Mouse (Mus musculus) lung, adult 18-20 months (tissue): Measurements from ENCODE around the gene Hus1.
A peak's percentile ranks its signal among the peaks of the same experiment; 100 is the strongest.

Experiments
- DNase-seq, 2 experiments: peaks; one replicate each; pipeline ENCODE4 v3.0.0; 2022; ENCODE audit warnings: mixed read lengths in 2 of 2

Hus1 gene

DNA sequence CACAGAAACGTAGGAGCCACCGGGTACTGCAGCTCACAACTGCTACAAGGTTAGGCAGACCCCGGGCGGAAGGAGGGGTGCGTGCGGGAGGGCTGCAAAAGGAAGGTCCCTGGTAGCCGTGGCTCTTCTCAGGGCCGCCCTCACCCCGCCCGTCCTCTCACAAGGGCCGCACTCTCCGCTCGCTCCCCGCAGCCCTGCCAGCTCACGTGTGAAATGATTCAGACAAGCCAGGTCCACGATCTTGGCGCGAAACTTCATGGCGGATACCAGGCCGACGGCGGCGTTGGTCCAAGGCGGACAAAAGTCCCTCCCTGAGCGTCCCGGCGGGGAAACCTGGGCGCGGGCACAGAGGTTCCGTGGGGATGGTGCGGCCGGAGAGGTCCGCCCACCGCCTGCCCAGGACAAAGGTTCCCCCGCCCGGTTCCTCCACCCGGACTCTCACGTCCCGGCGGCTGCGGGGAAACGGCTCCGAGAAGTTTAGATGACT, at the start of gene Hus1:
Gene Hus1 (minus strand): TSS at position 339 of the 487 bp plus-strand sequence.
- DNase-seq: peak; percentile 88 to 89

DNA sequence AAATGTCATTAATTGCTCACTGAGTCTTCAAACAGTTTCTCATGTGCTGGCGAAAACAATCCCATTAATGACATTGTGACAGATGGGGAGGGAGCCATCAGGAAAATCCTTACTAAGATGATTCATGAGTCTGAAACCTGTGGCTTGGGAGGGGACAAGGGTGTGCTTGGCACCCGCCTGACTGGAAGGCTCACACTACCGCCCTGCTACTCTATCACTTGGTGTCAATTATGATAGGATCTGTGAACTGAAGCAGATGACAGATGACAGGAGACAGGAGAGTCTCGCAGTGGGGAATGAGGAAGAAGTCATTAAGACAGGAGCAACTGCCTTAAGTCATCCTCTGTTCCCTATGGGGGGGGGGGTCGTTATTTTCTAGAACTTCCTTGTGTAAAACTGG, 49.5 kb upstream of the Hus1 start:
- DNase-seq: no peak

DNA sequence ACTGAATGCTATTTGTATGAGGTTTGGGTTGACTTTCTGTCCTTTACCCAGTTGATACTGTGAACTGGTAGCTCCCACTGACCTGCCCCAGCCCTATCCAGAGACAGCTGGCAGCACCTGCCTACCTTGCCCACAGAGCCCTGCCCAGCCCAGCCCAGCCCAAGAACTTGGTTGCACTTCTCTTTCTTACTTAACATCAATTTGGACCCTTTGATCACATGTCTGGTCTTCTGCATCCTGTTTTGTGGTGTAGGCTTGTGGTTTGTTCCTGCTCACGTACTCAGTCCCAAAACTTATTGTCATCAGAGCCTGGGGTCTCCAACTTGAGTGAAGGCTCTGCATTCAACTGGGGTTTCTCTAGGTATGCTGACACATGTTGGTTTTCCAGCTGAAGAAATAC, 49.0 kb upstream of the Hus1 start:
- no peak for DNase-seq

DNA sequence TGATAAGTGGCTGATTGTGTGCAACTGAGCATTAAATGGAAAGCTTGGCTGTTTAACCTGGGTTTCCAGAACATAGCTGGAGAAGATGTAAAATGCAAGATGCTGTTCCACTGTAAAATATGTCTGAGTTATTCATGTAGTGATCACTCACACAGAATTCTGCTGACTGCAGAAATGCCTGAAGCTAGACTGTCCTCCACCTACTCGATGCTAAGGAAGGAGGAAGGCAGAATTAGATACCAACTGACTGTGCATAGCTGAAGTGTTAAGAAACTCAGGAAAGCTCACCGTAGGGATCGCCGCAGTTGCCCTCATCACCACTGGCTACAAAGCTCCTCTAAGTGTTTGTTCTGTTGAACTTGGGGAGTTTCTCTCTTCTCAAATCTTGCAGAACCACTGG, 46.7 kb upstream of the Hus1 start:
- no peak for DNase-seq

DNA sequence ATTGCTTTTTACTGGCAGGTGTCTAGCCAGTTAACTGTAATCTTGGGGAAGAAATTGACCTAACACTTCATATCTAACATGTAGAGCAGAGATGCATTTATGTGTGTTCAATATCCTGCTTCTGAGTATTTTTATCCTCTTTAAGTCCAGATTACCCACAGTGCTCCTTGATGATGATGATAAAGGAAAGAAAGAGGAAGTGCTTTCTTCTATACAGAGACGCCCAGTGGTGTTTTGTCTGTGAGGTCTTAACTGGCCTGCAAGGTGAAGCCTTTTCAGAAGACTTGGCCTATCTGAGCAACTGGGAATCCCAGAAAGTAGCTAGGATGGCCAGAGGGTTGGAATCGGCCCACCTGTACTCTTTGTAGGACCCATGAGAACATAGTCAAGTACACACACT, 45.9 kb upstream of the Hus1 start:
- DNase-seq: no peak

DNA sequence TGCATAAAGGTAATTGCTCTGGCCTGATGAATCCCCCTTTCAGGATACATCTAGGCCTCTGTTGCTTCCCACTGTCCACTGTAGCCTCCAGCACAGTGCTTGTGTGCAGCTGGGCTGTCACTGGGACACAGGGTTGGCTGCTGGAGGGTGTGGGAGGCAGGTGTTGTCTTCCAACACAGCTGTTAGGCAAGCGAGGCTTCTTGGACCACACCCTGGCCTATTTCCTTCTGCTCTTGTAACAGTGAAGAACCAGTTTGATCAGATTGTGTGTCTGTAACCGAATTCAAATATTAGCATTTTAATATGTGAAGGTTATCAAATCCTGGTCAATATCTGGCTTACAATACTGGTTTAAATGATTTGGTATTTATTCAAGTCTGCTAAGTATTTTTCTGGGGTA, 40.9 kb upstream of the Hus1 start:
- no peak for DNase-seq

DNA sequence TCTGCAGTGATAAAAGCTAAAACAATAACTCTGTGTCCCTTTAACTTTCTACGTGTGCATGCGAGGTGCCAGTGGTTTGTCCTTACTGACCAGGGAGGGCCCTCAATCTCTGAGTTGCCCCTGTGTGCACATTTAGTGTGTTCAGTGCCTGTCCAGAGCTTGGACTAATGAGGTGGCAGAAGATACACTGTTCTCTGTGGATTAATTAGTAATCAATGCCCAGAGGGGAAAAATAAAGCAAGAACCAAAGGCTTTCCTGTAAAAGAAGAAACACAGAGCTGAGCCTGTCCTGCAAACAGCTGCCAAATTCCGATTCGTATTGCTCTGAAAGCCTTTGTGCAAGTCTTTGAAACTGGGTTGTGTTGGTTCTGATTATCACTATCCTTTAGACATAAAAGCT, 39.2 kb upstream of the Hus1 start:
- no peak for DNase-seq

DNA sequence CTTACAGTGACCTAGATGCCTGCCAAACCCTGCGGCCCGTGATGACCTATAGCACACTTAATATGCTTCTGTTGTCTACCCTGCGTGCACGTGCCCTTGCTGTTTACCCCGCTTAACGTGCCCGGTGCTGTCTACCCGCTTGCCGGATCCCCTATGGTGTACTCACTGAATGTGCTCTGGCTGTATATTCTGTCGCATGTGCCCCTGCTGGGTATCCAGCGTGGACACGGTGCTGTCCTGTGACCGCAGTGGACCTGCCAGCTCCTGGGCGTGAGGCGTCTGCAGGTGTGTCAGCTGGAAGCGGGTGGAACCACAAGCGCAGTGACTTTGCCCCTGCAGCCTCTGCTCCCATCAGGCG, 37.7 kb upstream of the Hus1 start, which contains the start of gene Sun3:
Gene Sun3 (minus strand): TSS at position 289 of the 358 bp plus-strand sequence.
- peak; percentile 6 to 12 for DNase-seq

DNA sequence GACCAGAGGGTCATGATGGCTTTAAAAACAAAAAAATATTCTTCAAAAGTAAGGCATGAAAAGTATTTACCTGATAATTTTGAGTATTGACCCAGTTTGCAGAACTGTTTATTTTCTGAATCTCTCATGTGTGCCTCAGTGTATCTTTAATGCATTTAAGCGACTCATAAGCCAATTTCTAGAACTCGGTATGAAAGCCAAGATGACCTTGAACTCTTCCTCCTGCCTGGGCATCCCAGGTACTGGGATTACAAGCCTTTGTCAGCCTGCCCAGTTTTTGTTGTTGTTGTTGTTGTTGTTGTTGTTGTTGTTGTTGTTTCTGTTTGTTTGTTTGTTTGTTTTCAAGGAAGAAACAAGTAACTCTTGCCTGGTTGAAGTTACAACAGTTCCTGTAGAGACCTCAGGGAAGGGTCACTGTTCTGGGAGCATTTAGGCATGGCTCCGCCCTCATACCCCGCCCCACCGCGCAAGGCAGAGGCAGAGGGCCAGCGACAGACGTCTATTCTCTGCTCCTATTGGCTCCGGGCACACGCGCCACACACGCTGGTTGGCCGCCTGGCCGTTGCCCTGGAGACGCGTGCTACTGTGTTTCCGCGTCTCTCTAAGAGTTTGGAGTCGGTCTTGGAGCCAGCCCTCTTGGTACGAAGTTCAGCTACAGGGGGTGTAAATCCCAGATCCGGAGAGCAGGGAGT, 37.2 kb upstream of the Hus1 start, which contains the start of gene Gm11992:
Gene Gm11992 (plus strand): TSS at position 584 of the 692 bp plus-strand sequence.
- peak; percentile 82 to 86 for DNase-seq

DNA sequence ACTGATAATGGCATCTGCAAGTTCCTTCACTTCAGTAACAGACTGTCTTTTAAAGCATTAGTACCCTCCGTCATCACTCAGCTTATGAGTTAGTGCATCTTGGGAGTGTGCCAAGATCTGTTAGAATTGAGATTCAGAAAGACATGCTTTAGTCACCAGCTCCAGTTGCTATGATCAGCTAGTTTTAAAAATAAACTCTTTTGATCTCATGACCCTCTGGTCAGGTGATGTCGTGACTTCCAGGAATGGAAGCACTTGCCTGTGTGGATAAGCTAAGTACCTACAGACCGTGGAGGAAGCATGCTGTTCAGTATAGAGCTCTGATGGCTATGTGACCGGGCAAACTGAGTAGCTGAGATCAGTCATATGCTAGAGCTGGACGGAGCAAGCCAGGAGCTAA, 36.1 kb upstream of the Hus1 start:
- no peak for DNase-seq

DNA sequence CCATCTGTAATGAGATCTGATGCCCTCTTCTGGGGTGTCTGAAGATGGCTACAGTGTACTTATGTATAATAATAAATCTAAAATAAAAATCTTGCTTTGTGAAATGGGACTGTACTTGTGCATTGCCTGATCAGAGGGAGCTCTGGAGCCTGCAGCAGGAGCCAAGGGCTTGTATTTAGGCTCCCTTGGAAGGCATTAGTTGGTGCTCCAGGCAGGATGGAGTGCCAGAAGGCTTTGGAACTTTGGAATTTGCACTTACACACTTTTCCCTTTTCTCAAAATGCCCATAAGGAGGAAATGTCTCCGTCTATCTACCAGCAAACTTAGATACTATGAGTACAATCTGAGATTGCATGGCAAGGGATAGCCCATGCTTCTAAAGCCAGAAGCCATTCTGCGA, 35.6 kb upstream of the Hus1 start:
- no peak for DNase-seq

DNA sequence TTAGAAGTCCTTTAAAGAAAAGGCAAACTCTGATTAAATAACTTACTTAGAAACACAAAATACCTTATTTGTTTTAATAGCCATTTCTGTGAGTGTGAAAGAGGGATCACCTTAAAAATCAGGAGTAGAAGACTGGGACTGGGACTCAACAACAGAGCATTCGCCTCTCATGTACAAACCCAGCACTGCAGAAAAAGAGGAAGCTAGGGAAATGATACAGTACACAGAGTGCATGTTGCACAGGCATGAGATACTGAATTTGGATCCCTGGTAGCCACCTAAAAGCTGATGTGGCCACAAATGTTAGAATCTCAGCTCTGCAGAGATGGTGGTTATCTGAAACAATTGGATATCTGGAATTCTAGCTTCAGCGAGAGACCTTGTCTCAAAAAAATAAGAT, 20.5 kb upstream of the Hus1 start:
- DNase-seq: no peak

DNA sequence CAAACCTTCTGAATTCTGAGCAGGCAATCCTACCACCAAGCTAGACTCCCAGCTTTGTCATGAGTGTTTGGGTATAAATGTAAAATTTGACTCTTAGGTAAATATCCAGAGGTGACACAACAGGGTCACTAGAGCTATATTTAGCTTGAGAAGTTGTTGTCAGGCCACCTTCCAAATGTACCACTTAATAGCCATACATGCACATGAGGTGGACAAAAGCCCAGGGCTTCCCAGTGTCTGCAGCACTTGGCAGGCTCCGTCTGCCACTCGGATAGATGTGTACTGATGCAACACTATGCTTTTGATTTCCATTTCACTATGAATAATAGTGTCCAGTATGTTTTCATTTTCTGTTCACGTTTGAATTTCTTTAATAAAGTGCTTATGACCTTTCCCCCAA, 14.2 kb upstream of the Hus1 start:
- DNase-seq: no peak

DNA sequence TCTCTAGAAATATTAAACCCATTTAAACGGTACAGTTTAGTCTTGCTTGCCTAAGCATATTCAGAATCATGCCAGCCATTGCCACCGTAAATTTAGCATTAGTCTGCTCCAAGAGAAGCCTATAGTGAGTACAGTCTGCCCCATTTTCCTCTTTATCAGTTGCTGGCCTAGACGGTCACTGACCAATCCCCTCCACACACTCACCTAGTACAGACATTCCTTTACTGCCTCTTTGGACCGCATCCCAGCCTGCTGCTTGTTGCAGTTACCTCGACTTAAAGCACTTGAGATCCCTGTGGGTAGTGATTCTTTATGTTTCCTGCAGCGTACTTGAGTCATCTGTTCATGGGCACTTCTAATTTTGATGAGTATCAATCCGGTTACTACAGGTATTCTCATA, 13.8 kb upstream of the Hus1 start:
- DNase-seq: no peak

DNA sequence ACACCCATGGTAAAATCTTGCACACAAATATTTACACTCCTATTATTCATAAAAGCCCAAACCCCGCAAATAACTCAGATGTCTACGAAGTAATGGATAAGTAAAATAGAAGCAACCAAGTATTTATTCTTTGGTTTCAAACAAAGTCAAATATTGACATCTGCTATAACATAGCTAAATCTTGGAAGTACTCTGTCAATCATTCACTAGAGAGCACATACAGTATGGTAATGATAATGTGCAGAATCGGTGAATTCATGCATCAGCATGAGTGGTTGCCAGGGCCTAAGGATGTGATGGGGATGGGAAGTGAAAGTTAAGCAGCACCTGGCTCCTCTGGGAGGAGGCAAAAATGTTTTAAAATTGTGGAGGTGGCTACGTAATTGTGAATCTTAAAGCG, 9.2 kb upstream of the Hus1 start:
- no peak for DNase-seq

DNA sequence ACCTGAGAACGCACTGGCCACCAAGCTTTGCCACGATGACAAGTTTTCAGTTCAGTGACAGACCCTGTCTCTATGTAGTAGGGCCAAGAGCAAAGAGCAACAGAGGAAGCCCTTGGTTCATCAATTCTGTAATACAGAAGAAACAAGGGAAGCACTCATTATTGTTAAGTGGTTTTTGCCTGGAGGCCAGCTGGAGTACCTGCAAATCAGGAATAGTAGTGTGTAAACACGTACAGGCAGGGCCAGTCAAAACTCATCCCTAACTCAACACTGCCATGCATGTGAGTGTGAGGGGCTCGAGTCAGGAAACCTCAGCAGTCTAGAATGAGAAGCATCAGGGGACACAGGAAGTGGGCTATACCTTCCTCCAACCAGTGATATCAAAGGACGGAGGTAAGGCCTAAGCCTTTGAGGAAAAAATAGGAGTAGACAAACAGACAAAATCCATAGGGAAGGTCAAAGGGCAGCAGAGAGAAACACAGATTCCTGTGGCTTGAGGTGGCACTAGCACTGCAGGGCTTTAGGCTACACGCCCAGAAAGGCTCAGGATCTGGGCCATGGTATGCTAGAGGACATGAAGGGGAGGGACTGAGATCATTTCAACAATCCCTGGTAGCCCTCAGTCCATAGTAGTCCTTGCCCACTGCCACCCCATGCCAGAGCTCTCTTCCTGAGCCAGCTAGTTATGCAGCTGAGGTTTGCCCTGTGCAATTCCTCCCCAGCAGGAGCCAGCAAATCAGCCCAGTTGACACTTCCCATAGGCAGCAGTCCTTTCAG, 7.7 kb upstream of the Hus1 start:
- DNase-seq: no peak

DNA sequence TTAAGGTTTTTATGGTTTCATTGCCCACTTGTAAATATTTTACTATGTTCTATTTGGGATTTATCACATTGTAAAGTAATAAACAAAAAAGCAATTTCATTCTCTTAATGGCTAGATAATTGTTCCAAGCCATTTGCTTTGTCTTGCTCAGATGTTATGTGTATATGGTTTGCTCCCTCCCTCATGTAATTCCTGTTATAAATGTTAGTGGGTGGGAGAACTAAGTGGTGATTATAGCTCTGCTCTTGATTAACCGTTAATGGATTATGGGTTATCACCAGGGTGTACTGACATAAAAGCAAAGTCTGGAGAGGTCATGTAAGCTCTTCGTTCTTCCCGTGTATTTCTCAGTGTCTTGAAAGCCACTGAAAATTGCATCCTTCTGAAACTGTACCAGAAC, 3.7 kb upstream of the Hus1 start:
- no peak for DNase-seq

DNA sequence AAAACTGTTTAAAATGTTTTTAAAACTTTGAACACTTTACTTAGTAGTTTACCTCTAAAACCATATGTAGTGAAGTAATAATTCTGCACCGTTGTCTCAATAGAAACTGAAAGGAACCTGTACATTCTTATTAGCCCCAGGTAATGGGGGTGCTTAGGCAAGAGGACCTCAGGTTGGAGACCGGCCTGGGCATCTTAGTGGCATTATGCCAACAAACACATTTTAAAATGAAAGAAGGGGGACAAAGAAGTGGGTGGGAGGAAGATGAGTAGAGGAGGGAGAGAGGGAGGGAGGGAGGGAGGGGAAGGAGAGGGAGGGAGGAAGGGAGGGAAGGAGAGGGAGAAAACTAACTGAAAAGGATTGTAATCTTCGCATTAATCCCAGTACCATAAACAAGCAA, 357 bp upstream of the Hus1 start:
- no peak for DNase-seq

DNA sequence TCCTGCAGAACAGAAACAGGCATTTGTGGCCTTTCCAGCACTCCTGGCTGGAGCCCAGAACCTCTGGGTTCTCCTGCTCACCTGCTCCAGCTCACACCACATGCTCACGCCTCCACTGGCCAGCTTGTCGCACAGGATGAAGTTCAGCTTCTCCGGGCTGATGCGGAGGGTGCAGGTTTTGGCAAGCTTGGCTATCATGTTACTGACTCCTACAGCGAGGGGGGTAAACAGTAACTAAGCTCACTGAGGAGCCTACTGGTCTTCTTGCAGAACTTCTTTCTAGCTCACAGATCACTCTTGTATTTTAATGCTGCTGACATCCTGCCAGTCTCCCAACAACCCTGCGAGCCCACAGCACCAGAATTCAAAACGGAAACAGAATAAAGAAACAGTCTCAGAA, 575 bp downstream of the Hus1 start:
- peak; percentile 18 to 22 for DNase-seq

DNA sequence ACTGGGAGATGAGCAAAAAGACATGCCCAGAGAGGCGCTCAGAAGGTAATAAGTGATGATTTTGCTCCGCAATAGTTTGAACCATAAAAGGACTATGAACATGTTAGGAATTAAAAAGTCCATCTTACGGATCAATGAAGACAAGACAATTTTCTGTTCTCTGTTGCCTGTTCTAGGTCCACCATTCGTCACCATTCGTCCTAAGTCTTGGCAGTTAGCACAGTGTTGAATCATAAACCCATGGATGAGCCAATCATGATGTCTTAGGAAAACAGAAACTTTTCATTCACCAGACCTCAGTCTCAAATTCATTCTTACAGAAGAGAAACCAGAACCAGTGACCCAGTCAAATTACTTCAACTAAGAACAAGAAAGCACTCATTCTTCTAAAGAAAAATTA, 2.2 kb downstream of the Hus1 start:
- DNase-seq: no peak

DNA sequence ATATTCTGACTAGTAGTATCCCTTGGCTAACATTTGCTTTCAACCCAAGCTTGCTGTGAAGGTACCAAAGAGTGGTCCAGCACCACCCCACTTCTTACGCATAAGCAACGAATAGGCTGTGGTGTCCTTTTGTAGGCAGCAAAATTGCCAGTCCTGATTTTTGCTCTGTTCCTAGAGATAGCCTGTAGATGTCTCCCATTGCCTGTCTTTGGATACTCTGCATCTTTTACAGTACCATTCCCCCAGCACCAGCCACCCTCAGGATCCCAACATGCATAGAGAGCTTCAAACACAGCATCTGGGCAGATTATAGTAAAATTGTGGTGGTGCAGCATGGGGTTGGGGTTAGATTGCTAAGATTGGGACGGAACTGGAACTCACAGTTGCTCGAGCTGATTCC, 22.9 kb downstream of the Hus1 start:
- DNase-seq: no peak

DNA sequence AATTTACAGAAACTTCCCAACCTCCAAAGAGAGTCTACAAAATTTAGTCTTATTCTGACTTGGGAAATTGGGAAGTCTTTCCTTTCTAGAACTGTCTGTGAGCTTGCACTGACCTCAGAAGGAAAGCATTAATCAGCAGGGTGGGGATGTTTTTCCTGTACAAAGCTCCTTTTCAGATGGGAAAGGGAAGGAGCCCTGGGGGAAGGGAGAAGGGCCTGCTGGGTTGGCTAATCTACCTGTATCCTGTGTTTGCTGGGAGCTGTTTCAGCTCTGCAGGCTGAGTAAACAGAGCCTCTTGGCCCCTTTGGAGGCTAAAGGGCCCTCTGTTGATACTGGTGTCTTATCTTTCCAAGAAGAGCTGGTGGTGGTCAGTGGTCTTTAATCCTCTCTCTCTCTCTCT, 24.9 kb downstream of the Hus1 start:
- DNase-seq: peak in 1 of 2 experiments; percentile 26

DNA sequence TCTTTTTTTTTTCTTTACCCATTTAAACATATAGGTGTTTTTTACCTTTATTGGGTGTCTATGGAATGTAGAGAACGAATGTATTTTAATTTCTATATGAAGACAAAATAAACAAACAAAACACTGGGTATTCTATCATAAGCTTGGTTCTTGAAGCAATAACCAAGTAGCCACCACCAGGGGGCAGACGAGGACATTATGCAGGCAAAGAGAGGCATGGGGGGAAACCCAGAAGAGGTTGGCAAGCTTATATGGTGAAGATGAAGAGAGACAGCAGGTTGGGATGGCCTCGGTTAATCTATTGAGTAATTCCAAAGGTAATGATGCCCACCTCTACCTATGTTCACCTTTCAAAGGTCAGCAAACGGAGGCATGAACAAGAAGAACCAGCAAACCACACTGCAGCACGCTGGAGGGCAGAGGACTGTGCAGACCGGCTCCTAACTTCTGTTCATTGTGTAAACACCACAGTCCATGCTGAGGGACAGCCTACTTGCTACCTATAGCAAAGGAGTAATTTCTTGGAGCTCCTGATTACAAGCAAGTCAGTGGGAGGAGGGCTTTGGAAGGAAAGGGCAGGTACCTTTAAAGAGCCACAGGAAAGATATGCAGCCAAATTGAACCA, 27.6 kb downstream of the Hus1 start:
- peak; percentile 56 to 66 for DNase-seq

DNA sequence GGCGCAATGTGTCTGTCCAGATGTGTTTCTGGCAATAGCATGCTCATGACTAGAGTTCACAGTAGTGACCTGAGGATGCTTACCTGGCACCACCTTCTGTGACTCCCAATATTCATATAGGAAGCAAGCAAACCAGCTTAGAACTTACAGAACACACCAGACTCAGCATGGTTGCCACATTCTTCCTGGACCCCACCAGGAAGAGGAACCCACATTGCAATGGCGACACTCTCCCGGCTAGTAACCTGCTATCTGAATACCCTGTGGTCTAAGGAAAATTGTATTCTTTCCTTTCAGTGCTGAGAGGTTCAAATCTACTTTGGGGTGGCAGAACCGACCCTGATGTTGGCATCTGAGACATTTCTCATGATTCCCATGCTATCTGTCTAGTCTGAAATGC, 32.8 kb downstream of the Hus1 start:
- DNase-seq: no peak
